Mouse (Mus musculus) erythroblast, embryonic 14.5 days (primary cell): ENCODE measurements around the gene Anpep.

Source experiments
- GATA1 ChIP-seq: IDR thresholded peaks from 2 replicates; pipeline ENCODE4 v1.6.1; 2012; ENCODE audit warnings: low read length, inconsistent platforms, mixed read lengths
- TAL1 ChIP-seq: IDR thresholded peaks from 3 replicates; pipeline ENCODE4 v1.6.1; 2012; ENCODE audit warnings: low read length, inconsistent platforms, mixed read lengths

GRCm38 (mm10) chr7:79866294-79867000 lies 5.6 kb upstream of the Anpep start:
- TF ChIP-seq TAL1 = no peak
- no peak for TF ChIP-seq GATA1
